Mouse (Mus musculus) embryonic facial prominence, embryonic 11.5 days (tissue): ENCODE results near the gene Tmcc3. TPM values are rescaled to one million over a fixed set of nuclear protein-coding genes. Genes with fewer than 3 reads are reported as not detected.

Experiments used
- ATAC-seq: fragments of 200-750 bp; cut with Nextera tagmentation; replicated peaks from 2 replicates; pipeline ENCODE4 v1.8.0; 2017; ENCODE audit warnings: low read depth; ENCODE audit not compliant: insufficient number of reproducible peaks, low FRiP score, low TSS enrichment
- DNase-seq: peaks from one replicate; pipeline ENCODE4 v3.0.0-alpha.2; 2015; ENCODE audit warnings: low spot score
- H3K27ac ChIP-seq: fragments of 300-500 bp; sonication (generic); replicated peaks from 2 replicates; pipeline ENCODE4 v1.5.1; 2014; ENCODE audit warnings: mild to moderate bottlenecking, low read depth, low read length, control low read depth
- H3K27me3 ChIP-seq: fragments of 300-500 bp; sonication (generic); 2 replicates; pipeline ENCODE4 v1.6.1; 2014; ENCODE audit warnings: mild to moderate bottlenecking, low read length, moderate library complexity, mixed read lengths; ENCODE audit not compliant: control insufficient read depth, insufficient read depth
- H3K36me3 ChIP-seq: fragments of 300-500 bp; sonication (generic); replicated peaks from 2 replicates; pipeline ENCODE4 v1.6.1; 2014; ENCODE audit warnings: low read depth, mild to moderate bottlenecking, low read length, moderate library complexity, mixed read lengths; ENCODE audit not compliant: control insufficient read depth, insufficient read depth
- H3K4me1 ChIP-seq: fragments of 300-500 bp; sonication (generic); 2 replicates; pipeline ENCODE4 v1.6.1; 2014; ENCODE audit warnings: low read length, mixed read lengths; ENCODE audit not compliant: control insufficient read depth, insufficient read depth
- H3K4me2 ChIP-seq: fragments of 300-500 bp; sonication (generic); 2 replicates; pipeline ENCODE4 v1.6.1; 2014; ENCODE audit warnings: low read depth, mild to moderate bottlenecking, control low read depth, low read length, moderate library complexity
- H3K4me3 ChIP-seq: fragments of 300-500 bp; sonication (generic); 2 replicates; pipeline ENCODE4 v1.5.1; 2014; ENCODE audit warnings: low read depth, low read length, control low read depth
- H3K9ac ChIP-seq: fragments of 300-500 bp; sonication (generic); replicated peaks from 2 replicates; pipeline ENCODE4 v1.6.1; 2014; ENCODE audit warnings: mild to moderate bottlenecking, control low read depth, low read length
- H3K9me3 ChIP-seq: fragments of 300-500 bp; sonication (generic); replicated peaks from 2 replicates; pipeline ENCODE4 v1.6.1; 2016; ENCODE audit warnings: mild to moderate bottlenecking, low read length, inconsistent platforms, mixed read lengths; ENCODE audit not compliant: control insufficient read depth
- WGBS: fragments of 180-500 bp; shearing (Covaris S2); extraction: QIAGEN DNeasy Blood & Tissue Kit; methylation state at CpG from one replicate; pipeline ENCODE4 v1.1.7; 2014; 5-methylcytosine and 5-hydroxymethylcytosine counted together
- polyA plus RNA-seq: library from polyadenylated mRNA; unstranded; fragments of >200 nt; fragmentation: Nextera tagmentation; extraction: Ambion mirVana; gene quantifications from 2 replicates; pipeline ENCODE4 v1.2.1, GENCODE M21; 2014

The Tmcc3 gene
- polyA plus RNA-seq: 3.0 and 4.1 TPM in 2 replicates

DNA sequence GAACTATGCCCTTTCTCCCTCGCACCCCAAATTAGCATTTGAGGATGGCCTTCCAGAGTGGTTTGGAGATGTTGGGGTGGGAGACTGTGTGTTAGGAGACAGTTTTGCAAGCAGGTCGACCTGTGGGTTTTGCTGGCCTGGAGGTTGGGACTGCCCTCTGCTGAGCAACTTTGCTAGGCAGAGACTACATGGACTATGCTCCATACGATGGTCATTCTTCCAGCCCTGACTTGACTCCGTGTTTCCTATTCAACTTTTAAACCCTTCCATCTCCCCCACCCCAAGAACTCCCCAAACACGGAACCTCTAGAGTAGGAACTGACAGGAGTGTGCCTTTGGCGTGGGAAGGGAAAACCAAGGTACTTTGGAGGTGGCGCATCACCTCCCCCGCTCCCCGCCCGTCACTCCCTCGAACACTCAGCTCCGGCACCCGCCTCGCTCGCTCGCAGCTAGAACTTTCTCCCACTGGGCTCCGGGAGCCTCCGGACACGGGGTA lies at the start of gene Tmcc3:
Tmcc3 (plus strand) TSS at position 439 of the 496 bp plus-strand sequence.
- Histone ChIP-seq H3K36me3 (no peaks in the 10 kb centered on the region), H3K4me1 (no peaks in the 10 kb centered on the region), H3K4me2 (peak within 1 kb of the TSS; percentile 92), H3K9ac (peak within 1 kb of the TSS; percentile 54), H3K9me3 (no peaks in the 10 kb centered on the region), H3K4me3 (peak within 1 kb of the TSS; percentile 42), H3K27me3 (peaks cover 6% of the 10 kb centered on the region), H3K27ac (no peak within 1 kb of the TSS)
- DNase-seq: no peak
- WGBS: 3% methylated on average over 19 of the region's 19 CpGs
- peak; percentile 70; the same call in 1 of the 2 replicates for ATAC-seq

DNA sequence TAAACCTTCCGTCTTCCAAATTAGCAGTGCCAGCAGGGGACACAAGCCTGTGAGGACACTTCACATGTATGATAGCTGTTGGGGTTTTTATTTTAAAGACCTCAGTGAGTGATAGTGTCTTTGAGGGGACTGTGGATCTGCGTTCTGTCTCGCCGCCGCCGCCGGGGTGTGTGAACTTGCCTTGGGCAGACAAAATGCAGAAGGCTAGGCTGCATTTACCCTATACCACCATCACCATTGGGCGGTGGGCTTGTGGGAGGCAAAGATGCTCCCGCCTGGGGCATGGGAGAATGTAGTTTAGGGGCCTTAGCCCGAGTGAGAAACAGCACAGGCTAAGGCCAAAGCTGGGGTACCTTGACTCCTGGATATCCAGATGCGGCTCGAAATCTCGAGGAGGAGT lies 49.1 kb upstream of the Tmcc3 start:
- ATAC-seq: no peak
- WGBS: 90% methylated on average over 13 of the region's 13 CpGs
- DNase-seq: no peak
- Histone ChIP-seq H3K4me1 (no peaks in the 10 kb centered on the region), H3K9me3 (no peaks in the 10 kb centered on the region), H3K27ac (no peak overlapping the region), H3K4me2 (no peak overlapping the region), H3K4me3 (no peak overlapping the region), H3K9ac (no peak overlapping the region), H3K36me3 (no peaks in the 10 kb centered on the region), H3K27me3 (no peaks in the 10 kb centered on the region)

GRCm38 (mm10) chr10:94263211-94263610 lies 48.5 kb upstream of the Tmcc3 start:
- no peak overlapping the region for H3K9ac ChIP-seq
- no peak overlapping the region for H3K27ac ChIP-seq
- no peaks in the 10 kb centered on the region for H3K27me3 ChIP-seq
- WGBS: 73% methylated on average over 3 of the region's 3 CpGs
- no peak overlapping the region for H3K4me3 ChIP-seq
- H3K36me3 ChIP-seq: no peaks in the 10 kb centered on the region
- no peaks in the 10 kb centered on the region for H3K4me1 ChIP-seq
- no peak overlapping the region for H3K4me2 ChIP-seq
- ATAC-seq (no peak), DNase-seq (no peak)
- no peaks in the 10 kb centered on the region for H3K9me3 ChIP-seq

GRCm38 (mm10) chr10:94265656-94266542 lies 45.9 kb upstream of the Tmcc3 start:
- ATAC-seq (no peak), DNase-seq (no peak)
- Histone ChIP-seq H3K27ac (no peak overlapping the region), H3K4me2 (no peak overlapping the region), H3K4me1 (no peaks in the 10 kb centered on the region), H3K27me3 (no peaks in the 10 kb centered on the region), H3K9ac (no peak overlapping the region), H3K36me3 (no peaks in the 10 kb centered on the region), H3K9me3 (no peaks in the 10 kb centered on the region), H3K4me3 (no peak overlapping the region)
- 78% methylated on average over 17 of the region's 17 CpGs for WGBS

DNA sequence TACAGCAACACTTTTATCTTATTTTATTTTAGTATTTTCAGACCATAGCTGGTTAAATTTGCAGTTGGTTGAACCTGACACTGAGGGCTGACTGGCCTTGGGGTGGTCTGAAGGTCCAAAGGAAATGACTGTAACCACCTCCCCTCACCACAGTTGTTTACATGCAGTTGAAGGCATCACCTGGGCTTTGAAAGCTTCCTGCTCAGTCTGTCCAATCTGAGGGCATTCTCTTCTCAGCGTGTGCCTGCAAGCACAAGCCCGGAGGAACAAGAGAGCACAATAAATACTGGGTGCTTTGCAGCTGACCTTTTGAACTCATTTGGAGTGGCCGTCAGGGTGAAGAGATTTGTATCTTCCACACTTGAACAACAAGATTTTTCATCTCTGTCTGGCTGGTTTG lies 36.4 kb upstream of the Tmcc3 start:
- Histone ChIP-seq H3K27ac (no peak overlapping the region), H3K4me3 (no peak overlapping the region), H3K9me3 (no peaks in the 10 kb centered on the region), H3K4me1 (no peaks in the 10 kb centered on the region), H3K4me2 (no peak overlapping the region), H3K36me3 (no peaks in the 10 kb centered on the region), H3K27me3 (no peaks in the 10 kb centered on the region), H3K9ac (no peak overlapping the region)
- no peak for DNase-seq
- ATAC-seq: no peak
- 43% methylated on average over 3 of the region's 3 CpGs for WGBS

- no peak overlapping the region for H3K9ac ChIP-seq
- no peaks in the 10 kb centered on the region for H3K36me3 ChIP-seq
- ATAC-seq: no peak
- no peak overlapping the region for H3K4me3 ChIP-seq
- H3K9me3 ChIP-seq: no peaks in the 10 kb centered on the region
- no peak overlapping the region for H3K27ac ChIP-seq
- H3K4me1 ChIP-seq: no peaks in the 10 kb centered on the region
- H3K4me2 ChIP-seq: no peak overlapping the region
- H3K27me3 ChIP-seq: no peaks in the 10 kb centered on the region
- DNase-seq: no peak
- WGBS: 48% methylated on average over 2 of the region's 2 CpGs
Observed at GRCm38 (mm10) chr10:94276511-94276910, 35.2 kb upstream of the Tmcc3 start.

DNA sequence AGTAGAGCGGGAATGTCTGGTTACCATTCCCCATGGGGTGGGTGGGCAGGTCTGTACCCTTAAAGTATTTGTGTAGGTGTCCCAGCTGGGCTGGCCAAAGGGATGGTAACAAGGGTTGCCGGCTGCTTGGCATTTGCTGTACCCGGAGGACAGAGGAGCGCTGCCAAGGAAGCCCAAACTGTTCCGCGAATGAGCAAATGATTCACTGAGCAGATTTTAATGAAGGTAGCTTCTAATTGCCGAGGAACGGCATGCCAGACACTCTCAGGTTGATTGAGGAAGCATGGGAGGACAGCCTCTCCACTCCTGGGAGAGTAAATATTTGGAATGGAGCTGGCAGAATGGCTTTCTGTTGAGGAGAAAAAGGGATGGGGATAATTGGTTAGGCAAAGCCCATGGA lies 29.6 kb upstream of the Tmcc3 start:
- DNase-seq (no peak), ATAC-seq (no peak)
- H3K9me3 ChIP-seq: no peaks in the 10 kb centered on the region
- no peaks in the 10 kb centered on the region for H3K36me3 ChIP-seq
- 0 out of 2 replicates have a peak, but pooled peaks cover 2% of the 10 kb centered on the region for H3K27me3 ChIP-seq
- H3K27ac ChIP-seq: no peak overlapping the region
- H3K4me2 ChIP-seq: no peak overlapping the region
- no peak overlapping the region for H3K4me3 ChIP-seq
- WGBS: 89% methylated on average over 8 of the region's 8 CpGs
- H3K9ac ChIP-seq: no peak overlapping the region
- no peaks in the 10 kb centered on the region for H3K4me1 ChIP-seq

DNA sequence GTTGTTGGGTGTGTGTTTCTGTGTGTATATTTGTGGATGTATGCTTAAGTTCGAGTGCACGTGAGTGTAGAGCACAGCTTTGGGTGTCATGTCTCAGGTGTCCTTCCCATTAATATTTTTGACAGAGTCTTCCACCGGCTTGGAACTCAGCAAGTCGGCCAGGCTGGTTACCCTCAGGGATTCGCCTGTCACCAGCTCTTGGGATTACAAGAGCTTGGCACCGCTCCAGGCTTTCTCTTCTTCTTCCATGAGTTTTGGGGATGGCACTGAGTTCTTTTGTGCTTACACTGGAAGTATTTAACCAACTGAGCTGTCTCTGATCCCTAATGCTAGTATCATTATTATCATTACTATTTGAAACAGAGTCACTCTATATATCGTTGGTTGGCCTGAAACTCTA lies 29.0 kb upstream of the Tmcc3 start:
- H3K9ac ChIP-seq: no peak overlapping the region
- no peak for DNase-seq
- no peaks in the 10 kb centered on the region for H3K9me3 ChIP-seq
- H3K4me1 ChIP-seq: no peaks in the 10 kb centered on the region
- no peaks in the 10 kb centered on the region for H3K36me3 ChIP-seq
- 90% methylated on average over 7 of the region's 7 CpGs for WGBS
- no peak overlapping the region for H3K4me2 ChIP-seq
- no peak overlapping the region for H3K27ac ChIP-seq
- 0 out of 2 replicates have a peak, but pooled peaks cover 2% of the 10 kb centered on the region for H3K27me3 ChIP-seq
- ATAC-seq: no peak
- no peak overlapping the region for H3K4me3 ChIP-seq
